Mouse (Mus musculus) ES-Bruce4 (cell line): Measurements from ENCODE around the gene Otp.

Experiments
- CTCF ChIP-seq: IDR thresholded peaks from one replicate; pipeline ENCODE4 v1.8.1; 2011; ENCODE audit warnings: low read depth, low read length
- POLR2A ChIP-seq: IDR thresholded peaks from one replicate; pipeline ENCODE4 v1.8.1; 2011; ENCODE audit warnings: low read length; ENCODE audit not compliant: insufficient read depth

- TF ChIP-seq CTCF: peak; percentile 40
- no peak for TF ChIP-seq POLR2A
Observed at GRCm38 (mm10) chr13:94868478-94868950, 6.9 kb upstream of the Otp start.
